Mouse (Mus musculus) limb, embryonic 13.5 days (tissue): ENCODE results near the gene Glis3. TPM values are rescaled to one million over a fixed set of nuclear protein-coding genes. Genes with fewer than 3 reads are reported as not detected.

ENCODE experiments used
- ATAC-seq: fragments of 200-750 bp; cut with Nextera tagmentation; 2 replicates; pipeline ENCODE4 v1.8.0; 2017; ENCODE audit warnings: low read depth, moderate number of reproducible peaks, moderate TSS enrichment; ENCODE audit not compliant: low FRiP score
- H3K27ac ChIP-seq: fragments of 300-500 bp; sonication (generic); 2 replicates; pipeline ENCODE4 v1.5.1; 2015; ENCODE audit warnings: inconsistent platforms, mild to moderate bottlenecking, moderate library complexity
- H3K27me3 ChIP-seq: fragments of 300-500 bp; sonication (generic); 2 replicates; pipeline ENCODE4 v1.6.1; 2015; ENCODE audit warnings: mild to moderate bottlenecking, inconsistent platforms
- H3K36me3 ChIP-seq: fragments of 300-500 bp; sonication (generic); 2 replicates; pipeline ENCODE4 v1.6.1; 2015; ENCODE audit warnings: inconsistent platforms, mild to moderate bottlenecking, moderate library complexity
- H3K4me1 ChIP-seq: fragments of 300-500 bp; sonication (generic); 2 replicates; pipeline ENCODE4 v1.6.1; 2015; ENCODE audit warnings: inconsistent platforms
- H3K4me2 ChIP-seq: fragments of 300-500 bp; sonication (generic); replicated peaks from 2 replicates; pipeline ENCODE4 v1.6.1; 2015; ENCODE audit warnings: inconsistent platforms, mild to moderate bottlenecking, moderate library complexity
- H3K4me3 ChIP-seq: fragments of 300-500 bp; sonication (generic); 2 replicates; pipeline ENCODE4 v1.5.1; 2015; ENCODE audit warnings: moderate library complexity, mild to moderate bottlenecking, inconsistent platforms
- H3K9ac ChIP-seq: fragments of 300-500 bp; sonication (generic); 2 replicates; pipeline ENCODE4 v1.6.1; 2015; ENCODE audit warnings: mild to moderate bottlenecking, inconsistent platforms
- H3K9me3 ChIP-seq: fragments of 300-500 bp; sonication (generic); 2 replicates; pipeline ENCODE4 v1.6.1; 2016; ENCODE audit warnings: inconsistent platforms
- WGBS: fragments of 180-500 bp; shearing (Covaris S2); methylation state at CpG from one replicate; pipeline ENCODE4 v1.1.7; 2015; 5-methylcytosine and 5-hydroxymethylcytosine counted together
- polyA plus RNA-seq: library from polyadenylated mRNA; unstranded; fragments of >200 nt; fragmentation: Nextera tagmentation; extraction: Ambion mirVana; gene quantifications from 2 replicates; pipeline ENCODE4 v1.2.1, GENCODE M21; 2015

Gene Glis3
- polyA plus RNA-seq, 1 experiment from 2014 or later = 4.7 TPM

- H3K4me1 ChIP-seq = peaks cover 10% of the 10 kb centered on the region
- H3K4me2 ChIP-seq = no peak overlapping the region
- WGBS = 94% methylated on average over 14 of the region's 14 CpGs
- no peaks in the 10 kb centered on the region; the same call in 1 of the 2 replicates for H3K27me3 ChIP-seq
- H3K4me3 ChIP-seq = no peak overlapping the region
- no peaks in the 10 kb centered on the region for H3K9me3 ChIP-seq
- no peaks in the 10 kb centered on the region for H3K36me3 ChIP-seq
- no peak overlapping the region for H3K27ac ChIP-seq
- H3K9ac ChIP-seq = no peak overlapping the region
- no peak for ATAC-seq
These were observed 179.4 kb downstream of the Glis3 start for GRCm38 (mm10) chr19:28500505-28500904.

DNA sequence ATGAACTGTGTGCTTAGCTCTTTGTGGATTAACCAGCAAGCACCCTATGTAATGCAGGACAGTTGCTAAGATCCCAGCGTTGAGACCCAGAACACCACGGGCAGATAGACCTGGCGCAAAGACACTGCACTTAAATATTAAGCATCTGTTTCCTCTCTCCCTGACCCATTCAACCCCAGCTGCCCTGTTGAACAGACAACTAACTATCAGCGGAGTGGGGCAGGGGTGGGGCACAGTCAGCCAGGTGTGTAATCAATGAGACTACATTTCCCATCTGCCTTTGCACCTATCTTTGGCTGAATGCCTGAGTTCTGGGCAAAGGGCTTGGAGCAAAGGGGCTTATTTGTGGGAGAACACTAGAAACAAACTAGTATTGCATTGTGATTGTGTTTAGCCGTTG, 180.1 kb downstream of the Glis3 start:
- no peaks in the 10 kb centered on the region for H3K9me3 ChIP-seq
- peaks cover 10% of the 10 kb centered on the region for H3K4me1 ChIP-seq
- H3K4me2 ChIP-seq = no peak overlapping the region
- 88% methylated on average over 5 of the region's 5 CpGs for WGBS
- no peaks in the 10 kb centered on the region; the same call in 1 of the 2 replicates for H3K27me3 ChIP-seq
- ATAC-seq = no peak
- H3K27ac ChIP-seq = no peak overlapping the region
- no peak overlapping the region for H3K9ac ChIP-seq
- no peak overlapping the region for H3K4me3 ChIP-seq
- no peaks in the 10 kb centered on the region for H3K36me3 ChIP-seq

DNA sequence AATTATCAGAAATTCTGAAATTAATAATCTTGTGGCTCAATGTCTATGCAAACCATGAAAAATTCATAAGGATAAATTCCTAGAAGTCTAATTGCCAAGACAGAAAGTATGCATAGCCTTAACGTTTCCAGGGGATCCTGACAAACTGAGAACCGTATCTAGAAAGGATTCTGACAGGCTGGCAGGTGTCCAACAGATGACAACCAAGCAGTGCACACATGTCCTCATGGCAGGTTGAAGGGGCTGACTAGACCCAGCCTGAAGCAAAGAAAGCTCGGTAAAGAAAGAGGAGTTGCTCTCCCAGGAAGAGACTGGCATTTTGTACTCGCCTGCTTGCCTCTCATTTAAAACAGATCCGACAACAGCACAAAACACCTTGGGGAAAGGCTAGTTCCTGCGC, 184.0 kb downstream of the Glis3 start:
- no peaks in the 10 kb centered on the region for H3K36me3 ChIP-seq
- no peaks in the 10 kb centered on the region for H3K4me1 ChIP-seq
- 75% methylated on average over 6 of the region's 6 CpGs for WGBS
- H3K4me3 ChIP-seq = no peak overlapping the region
- no peaks in the 10 kb centered on the region for H3K27me3 ChIP-seq
- H3K9me3 ChIP-seq = no peaks in the 10 kb centered on the region
- no peak overlapping the region for H3K9ac ChIP-seq
- no peak overlapping the region for H3K4me2 ChIP-seq
- H3K27ac ChIP-seq = no peak overlapping the region
- ATAC-seq = no peak

- no peak overlapping the region for H3K27ac ChIP-seq
- H3K9ac ChIP-seq = no peak overlapping the region
- H3K27me3 ChIP-seq = no peaks in the 10 kb centered on the region
- H3K4me2 ChIP-seq = no peak overlapping the region
- no peaks in the 10 kb centered on the region for H3K9me3 ChIP-seq
- no peaks in the 10 kb centered on the region for H3K36me3 ChIP-seq
- ATAC-seq = no peak
- 77% methylated on average over 8 of the region's 8 CpGs for WGBS
- no peaks in the 10 kb centered on the region for H3K4me1 ChIP-seq
- no peak overlapping the region for H3K4me3 ChIP-seq
These were observed 186.1 kb downstream of the Glis3 start for GRCm38 (mm10) chr19:28493605-28494260.

- no peaks in the 10 kb centered on the region for H3K27me3 ChIP-seq
- H3K4me1 ChIP-seq = peaks cover 8% of the 10 kb centered on the region; the same call in 1 of the 2 replicates
- no peak overlapping the region for H3K4me2 ChIP-seq
- no peaks in the 10 kb centered on the region for H3K9me3 ChIP-seq
- H3K9ac ChIP-seq = no peak overlapping the region
- 90% methylated on average over 6 of the region's 6 CpGs for WGBS
- H3K27ac ChIP-seq = no peak overlapping the region
- H3K36me3 ChIP-seq = no peaks in the 10 kb centered on the region
- ATAC-seq = no peak
- H3K4me3 ChIP-seq = no peak overlapping the region
These were observed 201.8 kb downstream of the Glis3 start for GRCm38 (mm10) chr19:28478055-28478454.

- no peaks in the 10 kb centered on the region for H3K36me3 ChIP-seq
- peaks cover 8% of the 10 kb centered on the region; the same call in 1 of the 2 replicates for H3K4me1 ChIP-seq
- H3K27me3 ChIP-seq = no peaks in the 10 kb centered on the region
- no peak overlapping the region for H3K9ac ChIP-seq
- no peak overlapping the region for H3K27ac ChIP-seq
- H3K4me3 ChIP-seq = no peak overlapping the region
- 61% methylated on average over 6 of the region's 6 CpGs for WGBS
- H3K4me2 ChIP-seq = no peak overlapping the region
- ATAC-seq = no peak
- no peaks in the 10 kb centered on the region for H3K9me3 ChIP-seq
These were observed 202.5 kb downstream of the Glis3 start for GRCm38 (mm10) chr19:28477326-28477863.

DNA sequence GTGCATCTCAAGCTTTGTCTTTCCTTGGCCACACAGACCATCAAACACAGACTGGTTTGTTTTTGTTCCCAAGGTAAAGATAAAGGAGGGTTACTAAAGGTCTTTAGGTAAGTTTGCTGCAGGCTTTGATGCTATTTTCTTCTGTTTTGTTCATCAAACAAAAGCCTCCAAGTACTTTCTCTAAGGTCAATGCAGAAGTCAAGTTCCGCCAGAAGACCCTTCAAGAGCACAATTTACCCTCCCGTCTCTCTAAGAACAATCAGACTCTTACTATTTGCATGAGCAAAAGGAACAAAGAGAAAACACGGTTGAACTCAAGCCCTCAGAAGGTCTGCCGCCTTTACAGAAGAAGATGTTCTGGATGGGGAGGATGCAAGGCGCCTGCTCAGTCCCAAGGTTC, 206.3 kb downstream of the Glis3 start:
- Histone ChIP-seq H3K36me3 (no peaks in the 10 kb centered on the region), H3K9ac (no peak overlapping the region), H3K27ac (no peak overlapping the region), H3K4me2 (no peak overlapping the region), H3K9me3 (no peaks in the 10 kb centered on the region), H3K4me3 (no peak overlapping the region), H3K27me3 (no peaks in the 10 kb centered on the region), H3K4me1 (peaks cover 8% of the 10 kb centered on the region; the same call in 1 of the 2 replicates)
- WGBS = 87% methylated on average over 5 of the region's 5 CpGs
- ATAC-seq = no peak

DNA sequence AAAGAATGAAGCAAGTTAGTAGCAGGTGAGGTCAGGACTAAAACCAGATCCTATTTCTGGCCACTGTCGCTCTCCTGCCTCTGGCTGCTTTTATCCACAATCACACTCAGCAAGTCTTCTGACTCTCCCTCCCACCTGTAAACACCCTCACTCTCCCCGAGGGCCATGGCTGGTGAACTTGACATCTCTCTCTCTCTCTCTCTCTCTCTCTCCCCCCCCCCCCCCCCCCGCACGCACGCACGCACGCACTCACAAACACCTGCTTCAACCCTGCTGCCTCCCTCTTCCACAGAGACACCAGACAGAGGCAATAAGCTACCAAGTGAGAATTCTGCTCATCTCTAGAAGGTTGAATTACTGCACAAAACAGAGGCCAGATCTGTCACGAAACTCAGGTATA, 208.7 kb downstream of the Glis3 start:
- no peaks in the 10 kb centered on the region for H3K27me3 ChIP-seq
- peaks cover 5% of the 10 kb centered on the region; the same call in 1 of the 2 replicates for H3K4me1 ChIP-seq
- WGBS = 70% methylated on average over 7 of the region's 8 CpGs
- H3K4me3 ChIP-seq = no peak overlapping the region
- no peak overlapping the region for H3K27ac ChIP-seq
- ATAC-seq = no peak
- no peaks in the 10 kb centered on the region for H3K36me3 ChIP-seq
- H3K9me3 ChIP-seq = no peaks in the 10 kb centered on the region
- H3K4me2 ChIP-seq = no peak overlapping the region
- H3K9ac ChIP-seq = no peak overlapping the region

- WGBS = 31% methylated on average over 5 of the region's 5 CpGs
- Histone ChIP-seq H3K4me2 (no peak overlapping the region), H3K9me3 (no peaks in the 10 kb centered on the region), H3K27me3 (no peaks in the 10 kb centered on the region), H3K27ac (no peak overlapping the region), H3K4me1 (peaks cover 24% of the 10 kb centered on the region), H3K9ac (no peak overlapping the region), H3K36me3 (no peaks in the 10 kb centered on the region), H3K4me3 (no peak overlapping the region)
- ATAC-seq = no peak
These were observed 214.1 kb downstream of the Glis3 start for GRCm38 (mm10) chr19:28465779-28466178.

DNA sequence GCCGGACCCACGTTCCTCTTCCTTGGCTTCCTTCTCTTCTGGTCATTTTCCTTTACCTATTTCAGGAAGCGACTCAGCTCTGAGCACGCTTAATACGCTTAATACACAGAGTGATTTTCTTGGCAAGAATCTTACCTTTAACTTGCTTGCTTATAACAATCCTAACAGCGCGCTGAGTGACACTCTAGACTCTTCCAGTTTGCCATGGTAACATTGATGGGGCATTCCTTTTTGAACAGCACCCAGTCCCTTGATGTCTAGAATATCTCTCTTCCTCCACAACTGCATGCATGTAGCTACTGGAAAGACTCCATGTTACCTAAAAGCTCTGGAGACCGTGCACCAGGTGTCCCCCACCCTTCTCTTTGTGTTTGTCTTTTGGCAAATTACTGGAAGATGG, 225.5 kb downstream of the Glis3 start:
- H3K36me3 ChIP-seq = no peaks in the 10 kb centered on the region
- no peaks in the 10 kb centered on the region for H3K27me3 ChIP-seq
- 81% methylated on average over 8 of the region's 8 CpGs for WGBS

GRCm38 (mm10) chr19:28452951-28453520, 226.8 kb downstream of the Glis3 start:
- H3K9ac ChIP-seq = no peak overlapping the region
- no peak overlapping the region for H3K27ac ChIP-seq
- H3K36me3 ChIP-seq = no peaks in the 10 kb centered on the region
- peaks cover 25% of the 10 kb centered on the region for H3K4me1 ChIP-seq
- H3K4me2 ChIP-seq = peak overlapping the region; percentile 40
- 31% methylated on average over 12 of the region's 12 CpGs for WGBS
- no peaks in the 10 kb centered on the region for H3K27me3 ChIP-seq
- H3K9me3 ChIP-seq = no peaks in the 10 kb centered on the region
- no peak overlapping the region for H3K4me3 ChIP-seq
- ATAC-seq = no peak

More for the DNA sequence above, 225.5 kb downstream of the Glis3 start:
- Histone ChIP-seq H3K4me1 (peaks cover 16% of the 10 kb centered on the region), H3K9me3 (no peaks in the 10 kb centered on the region), H3K27ac (no peak overlapping the region), H3K4me2 (no peak overlapping the region), H3K9ac (no peak overlapping the region), H3K4me3 (no peak overlapping the region)
- no peak for ATAC-seq

GRCm38 (mm10) chr19:28448811-28449210, 231.1 kb downstream of the Glis3 start:
- ATAC-seq = no peak
- Histone ChIP-seq H3K36me3 (no peaks in the 10 kb centered on the region), H3K27ac (no peak overlapping the region), H3K4me1 (peaks cover 27% of the 10 kb centered on the region), H3K4me2 (no peak overlapping the region), H3K9me3 (no peaks in the 10 kb centered on the region), H3K9ac (no peak overlapping the region), H3K27me3 (no peaks in the 10 kb centered on the region), H3K4me3 (no peak overlapping the region)
- WGBS = 40% methylated on average over 4 of the region's 4 CpGs
